In the genomic region with DNA sequence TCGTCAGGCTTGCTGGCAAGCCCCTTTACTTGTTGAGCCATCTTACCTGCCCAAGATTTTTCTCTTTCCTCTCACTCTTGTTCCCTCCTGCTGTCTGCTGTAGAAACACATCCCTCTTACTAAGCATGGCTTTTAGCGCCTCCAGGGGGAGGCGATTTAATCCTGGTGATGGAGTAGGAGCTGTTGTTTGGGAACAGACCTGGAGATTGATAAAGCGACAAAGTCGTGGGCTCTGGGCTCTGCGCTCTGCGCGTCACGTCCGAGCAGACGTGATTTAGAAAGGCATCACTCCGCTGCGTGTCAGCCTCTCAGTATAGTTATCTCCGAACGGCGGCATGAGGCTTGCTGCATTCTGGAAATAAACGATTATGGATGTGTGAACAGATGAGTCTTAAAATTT, we compare ENCODE assay signal across 14 mouse cellular contexts.
"Had no signal": no experiment of that assay in that cellular context is flagged by ENCODE, and none has a peak within 500 bp of the region (broad histone marks: within the 10 kb centered on the region; RNA-seq: fewer than 3 reads in every experiment).

No protein-coding gene starts in this region.

- H3K27ac ChIP-seq: kidney, postnatal 0 days; limb, embryonic 15.5 days; liver, embryonic 12.5 days; midbrain, embryonic 10.5 days; neural tube, embryonic 15.5 days had no signal

- DNase-seq: kidney, adult 11 months; kidney, adult 9 months; kidney, postnatal 36 days; lung, embryonic 14.5 days; lung, postnatal 10 days; lung, postnatal 4 days; midbrain, embryonic 14.5 days; thymus, postnatal 4 days had no signal

- H3K4me3 ChIP-seq: limb, embryonic 15.5 days; liver, embryonic 12.5 days; midbrain, embryonic 10.5 days; myocyte; neural tube, embryonic 15.5 days had no signal
